Mouse (Mus musculus) G1E-ER4 (cell line): ENCODE results near the gene Olfr826. TPM values are rescaled to one million over a fixed set of nuclear protein-coding genes. Genes with fewer than 3 reads are reported as not detected.
"Not testable (repeated sequence)": the region's sequence is repeated elsewhere in the genome, so short reads cannot be mapped to it uniquely, and the experiment has no call there.

Source experiments
- GATA1 ChIP-seq: IDR thresholded peaks from one replicate; pipeline ENCODE4 v1.8.0; 2012; ENCODE audit warnings: low read length, inconsistent platforms
- polyA plus RNA-seq: library from polyadenylated mRNA; stranded (reverse); fragments of >175 nt; gene quantifications from 2 replicates; pipeline ENCODE4 v1.2.3, GENCODE M21; 2012

Olfr826 gene
- not detected in 2 replicates for polyA plus RNA-seq

- no peak for TF ChIP-seq GATA1
These were observed at the start of gene Olfr826 for GRCm38 (mm10) chr10:130184086-130184485. Gene Olfr826, minus strand, starts transcription at chr10:130184186.

DNA sequence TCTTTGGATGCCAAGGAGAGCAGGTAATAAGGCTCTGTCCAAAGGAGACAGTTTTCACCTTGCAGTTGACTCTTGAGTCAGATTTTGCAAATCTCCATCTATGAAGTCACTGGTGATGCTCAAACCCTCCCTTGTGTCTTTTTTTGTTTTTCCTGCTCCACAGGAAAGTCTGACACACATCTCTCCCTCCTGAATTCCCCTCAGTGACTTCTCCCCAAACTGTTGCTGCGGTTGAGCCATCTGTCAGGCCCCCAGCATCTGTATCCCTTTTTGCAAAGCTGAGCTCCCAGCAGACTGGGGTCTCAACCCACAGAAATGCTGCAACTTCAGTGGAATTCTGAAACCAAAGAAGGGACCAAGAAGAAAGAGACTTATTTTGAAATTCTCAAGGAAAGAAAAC lies 48.1 kb upstream of the Olfr826 start:
- TF ChIP-seq GATA1 = no peak

- TF ChIP-seq GATA1 = no peak
These were observed 45.6 kb upstream of the Olfr826 start for GRCm38 (mm10) chr10:130229584-130229983.

DNA sequence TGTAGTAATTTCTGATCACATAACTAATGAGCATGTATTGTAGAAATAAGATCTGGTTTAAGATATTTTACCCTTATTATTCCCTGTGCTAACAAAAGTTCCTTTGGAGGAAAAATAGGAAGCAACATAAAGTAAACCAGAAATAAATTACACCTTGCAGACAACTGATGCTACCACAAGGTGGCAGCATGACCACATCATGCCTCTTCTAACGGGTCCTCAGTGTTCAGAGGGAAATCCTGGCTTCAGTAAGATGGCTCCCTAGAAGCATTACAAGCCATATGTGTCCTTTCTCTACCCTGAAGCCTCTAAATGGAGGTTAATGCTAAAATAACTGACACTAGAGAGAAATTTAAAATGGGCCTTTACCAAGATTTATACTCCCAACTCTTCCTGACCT lies 44.3 kb upstream of the Olfr826 start:
- TF ChIP-seq GATA1 = no peak

GRCm38 (mm10) chr10:130225034-130225433 lies 41.0 kb upstream of the Olfr826 start:
- no peak for TF ChIP-seq GATA1

GRCm38 (mm10) chr10:130214303-130214702 lies 30.3 kb upstream of the Olfr826 start, which contains the start of gene Olfr827:
Gene Olfr827, minus strand, starts transcription at chr10:130214403.
- TF ChIP-seq GATA1 = no peak

GRCm38 (mm10) chr10:130166666-130167065 lies 17.3 kb downstream of the Olfr826 start, which contains the start of gene Olfr825:
Gene Olfr825, minus strand, starts transcription at chr10:130166766.
- no peak for TF ChIP-seq GATA1

- no peak for TF ChIP-seq GATA1
These were observed 18.8 kb downstream of the Olfr826 start for GRCm38 (mm10) chr10:130165196-130165595.

DNA sequence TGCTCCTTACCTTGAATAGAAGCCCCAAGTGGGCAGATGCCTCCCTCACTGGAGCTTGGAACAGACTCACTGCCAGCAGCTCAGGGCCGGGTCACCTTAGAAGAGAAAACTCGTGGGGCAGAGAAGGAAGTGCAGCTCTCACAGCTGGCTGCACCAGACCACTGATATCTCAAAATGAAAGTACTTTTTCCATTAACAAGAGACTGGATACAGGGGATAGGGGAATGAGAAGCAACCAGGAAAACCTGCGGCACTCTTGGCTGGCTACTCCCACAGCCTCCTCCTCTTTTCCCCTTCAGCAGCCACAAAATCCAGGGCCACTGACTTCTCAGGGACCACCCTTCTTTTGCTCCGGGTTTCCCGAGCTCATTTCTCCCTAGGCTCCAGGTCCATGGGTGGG lies 39.9 kb downstream of the Olfr826 start:
- TF ChIP-seq GATA1 = no peak

- TF ChIP-seq GATA1 = no peak
These were observed 49.2 kb downstream of the Olfr826 start for GRCm38 (mm10) chr10:130134811-130135210.

DNA sequence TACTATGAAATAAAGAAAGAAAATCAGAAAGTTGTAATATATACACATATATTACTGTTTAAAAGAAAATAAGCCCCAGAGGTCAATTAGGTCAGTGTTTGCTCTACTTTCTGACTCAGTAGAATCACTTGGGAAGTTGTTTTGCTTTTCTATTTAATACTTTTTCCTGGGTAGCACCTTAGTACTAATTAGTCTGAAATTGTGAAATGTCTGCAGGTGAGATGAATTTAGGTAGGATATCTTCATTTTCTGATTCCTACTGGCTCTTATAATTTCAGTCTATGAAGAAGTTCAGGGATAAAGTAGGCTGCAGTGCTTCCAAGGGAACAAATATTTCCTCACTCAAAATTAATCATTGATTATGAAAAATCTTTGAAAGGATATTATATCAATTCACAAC lies 54.1 kb downstream of the Olfr826 start, which contains the start of gene Olfr824:
Olfr824 (minus strand) TSS at position 101 of the 400 bp plus-strand sequence.
- not testable (repeated sequence) for TF ChIP-seq GATA1

Other genes with a start within 250 kb of the Olfr826 start
- gene Olfr818, start 235.1 kb downstream of the Olfr826 start, polyA plus RNA-seq = not detected in 2 replicates
- gene Olfr819, start 216.9 kb downstream of the Olfr826 start, polyA plus RNA-seq = not detected in 2 replicates
- not detected in 2 replicates for gene Olfr247, start 208.0 kb downstream of the Olfr826 start, polyA plus RNA-seq
- gene Gm10310, start 199.1 kb downstream of the Olfr826 start, polyA plus RNA-seq = not detected in 2 replicates
- not detected in 2 replicates for gene Olfr820, start 171.6 kb downstream of the Olfr826 start, polyA plus RNA-seq
- not detected in 2 replicates for gene Olfr821, start 153.8 kb downstream of the Olfr826 start, polyA plus RNA-seq
- not detected in 2 replicates for gene Olfr822, start 113.0 kb downstream of the Olfr826 start, polyA plus RNA-seq
- not detected in 2 replicates for gene Olfr823, start 68.8 kb downstream of the Olfr826 start, polyA plus RNA-seq
- gene Olfr824, start 54.2 kb downstream of the Olfr826 start, polyA plus RNA-seq = not detected in 2 replicates
- not detected in 2 replicates for gene Olfr825, start 17.4 kb downstream of the Olfr826 start, polyA plus RNA-seq
- gene Olfr827, start 30.2 kb upstream of the Olfr826 start, polyA plus RNA-seq = not detected in 2 replicates
- not detected in 2 replicates for gene Neurod4, start 96.1 kb upstream of the Olfr826 start, polyA plus RNA-seq
- 1.8 TPM in 2 replicates for gene Tespa1, start 138.7 kb upstream of the Olfr826 start, polyA plus RNA-seq
- not detected in 2 replicates for gene Vmn2r84, start 210.1 kb upstream of the Olfr826 start, polyA plus RNA-seq
- gene Vmn2r85, start 245.5 kb upstream of the Olfr826 start, polyA plus RNA-seq = not detected in 2 replicates